Mouse (Mus musculus) neural tube, embryonic 12.5 days (tissue): ENCODE results near the gene Tex22. TPM values are rescaled to one million over a fixed set of nuclear protein-coding genes. Genes with fewer than 3 reads are reported as not detected.

Experiments used
- ATAC-seq: fragments of 200-750 bp; cut with Nextera tagmentation; 2 replicates; pipeline ENCODE4 v1.8.0; 2017; ENCODE audit warnings: low read depth, mild to moderate bottlenecking, moderate TSS enrichment, moderate library complexity; ENCODE audit not compliant: low FRiP score
- H3K27ac ChIP-seq: fragments of 300-500 bp; sonication (generic); 2 replicates; pipeline ENCODE4 v1.5.1; 2016
- H3K27me3 ChIP-seq: fragments of 300-500 bp; sonication (generic); replicated peaks from 2 replicates; pipeline ENCODE4 v1.6.1; 2016; ENCODE audit warnings: mild to moderate bottlenecking
- H3K36me3 ChIP-seq: fragments of 300-500 bp; sonication (generic); 2 replicates; pipeline ENCODE4 v1.6.1; 2016; ENCODE audit warnings: mild to moderate bottlenecking
- H3K4me1 ChIP-seq: fragments of 300-500 bp; sonication (generic); 2 replicates; pipeline ENCODE4 v1.6.1; 2016
- H3K4me2 ChIP-seq: fragments of 300-500 bp; sonication (generic); replicated peaks from 2 replicates; pipeline ENCODE4 v1.6.1; 2016; ENCODE audit warnings: mild to moderate bottlenecking
- H3K4me3 ChIP-seq: fragments of 300-500 bp; sonication (generic); 2 replicates; pipeline ENCODE4 v1.5.1; 2016
- H3K9ac ChIP-seq: fragments of 300-500 bp; sonication (generic); 2 replicates; pipeline ENCODE4 v1.6.1; 2016; ENCODE audit warnings: mild to moderate bottlenecking
- H3K9me3 ChIP-seq: fragments of 300-500 bp; sonication (generic); 2 replicates; pipeline ENCODE4 v1.6.1; 2016; ENCODE audit warnings: mild to moderate bottlenecking
- WGBS: fragments of 180-500 bp; shearing (Covaris S2); methylation state at CpG from one replicate; pipeline ENCODE4 v1.1.7; 2016; 5-methylcytosine and 5-hydroxymethylcytosine counted together
- polyA plus RNA-seq: library from polyadenylated mRNA; unstranded; fragments of >200 nt; fragmentation: Nextera tagmentation; extraction: Ambion mirVana; gene quantifications from 2 replicates; pipeline ENCODE4 v1.2.1, GENCODE M21; 2016

The Tex22 gene
- 0.24 TPM in 1 of 2 replicates, not detected in the other for polyA plus RNA-seq

- WGBS = 3% methylated on average over 32 of the region's 32 CpGs
- H3K36me3 ChIP-seq = peaks cover 26% of the 10 kb centered on the region
- H3K4me1 ChIP-seq = peaks cover 21% of the 10 kb centered on the region
- no peaks in the 10 kb centered on the region for H3K27me3 ChIP-seq
- H3K9ac ChIP-seq = peak within 1 kb of the TSS; percentile 68
- peak within 1 kb of the TSS; percentile 42 for H3K4me3 ChIP-seq
- H3K27ac ChIP-seq = peak within 1 kb of the TSS; percentile 75
- H3K4me2 ChIP-seq = peak within 1 kb of the TSS; percentile 90
- no peaks in the 10 kb centered on the region for H3K9me3 ChIP-seq
- peak; percentile 90 for ATAC-seq
These were observed at the start of gene Tex22 for GRCm38 (mm10) chr12:113074329-113075062. Gene Tex22, plus strand, starts transcription at chr12:113074502.

- no peak for ATAC-seq
- no peak overlapping the region for H3K4me2 ChIP-seq
- H3K9ac ChIP-seq = no peak overlapping the region
- H3K27ac ChIP-seq = no peak overlapping the region
- no peak overlapping the region for H3K4me3 ChIP-seq
- H3K9me3 ChIP-seq = no peaks in the 10 kb centered on the region
- no peaks in the 10 kb centered on the region for H3K27me3 ChIP-seq
- H3K36me3 ChIP-seq = 0 out of 2 replicates have a peak, but pooled peaks cover 5% of the 10 kb centered on the region
- peaks cover 13% of the 10 kb centered on the region; the same call in 1 of the 2 replicates for H3K4me1 ChIP-seq
- WGBS = 93% methylated on average over 1 of the region's 1 CpGs
These were observed 47.7 kb upstream of the Tex22 start for GRCm38 (mm10) chr12:113026557-113026956.

- H3K4me3 ChIP-seq = no peak overlapping the region
- no peak for ATAC-seq
- H3K4me2 ChIP-seq = no peak overlapping the region
- H3K9me3 ChIP-seq = no peaks in the 10 kb centered on the region
- no peak overlapping the region for H3K27ac ChIP-seq
- no peaks in the 10 kb centered on the region for H3K27me3 ChIP-seq
- 0 out of 2 replicates have a peak, but pooled peaks cover 5% of the 10 kb centered on the region for H3K36me3 ChIP-seq
- no peak overlapping the region for H3K9ac ChIP-seq
- 97% methylated on average over 2 of the region's 2 CpGs for WGBS
- peaks cover 20% of the 10 kb centered on the region for H3K4me1 ChIP-seq
These were observed 46.8 kb upstream of the Tex22 start for GRCm38 (mm10) chr12:113027495-113027894.

- Histone ChIP-seq H3K9ac (no peak overlapping the region), H3K27ac (no peak overlapping the region), H3K27me3 (no peaks in the 10 kb centered on the region), H3K4me1 (peaks cover 26% of the 10 kb centered on the region), H3K9me3 (no peaks in the 10 kb centered on the region), H3K36me3 (0 out of 2 replicates have a peak, but pooled peaks cover 5% of the 10 kb centered on the region), H3K4me3 (no peak overlapping the region), H3K4me2 (no peak overlapping the region)
- 48% methylated on average over 5 of the region's 5 CpGs for WGBS
- ATAC-seq = peak; percentile 70
These were observed 46.2 kb upstream of the Tex22 start for GRCm38 (mm10) chr12:113028067-113028466.

GRCm38 (mm10) chr12:113028898-113029297 is 45.4 kb upstream of the Tex22 start:
- no peak for ATAC-seq
- peaks cover 30% of the 10 kb centered on the region for H3K4me1 ChIP-seq

GRCm38 (mm10) chr12:113030046-113030445 is 44.3 kb upstream of the Tex22 start:
- H3K9me3 ChIP-seq = no peaks in the 10 kb centered on the region
- no peaks in the 10 kb centered on the region for H3K27me3 ChIP-seq
- H3K4me2 ChIP-seq = no peak overlapping the region
- H3K4me3 ChIP-seq = no peak overlapping the region
- no peak overlapping the region for H3K27ac ChIP-seq
- H3K36me3 ChIP-seq = 0 out of 2 replicates have a peak, but pooled peaks cover 5% of the 10 kb centered on the region
- ATAC-seq = no peak
- H3K4me1 ChIP-seq = peaks cover 35% of the 10 kb centered on the region
- H3K9ac ChIP-seq = no peak overlapping the region
- WGBS = 75% methylated on average over 4 of the region's 4 CpGs

More at GRCm38 (mm10) chr12:113028898-113029297, 45.4 kb upstream of the Tex22 start:
- Histone ChIP-seq H3K4me2 (no peak overlapping the region), H3K4me3 (no peak overlapping the region), H3K9ac (no peak overlapping the region), H3K27me3 (no peaks in the 10 kb centered on the region), H3K9me3 (no peaks in the 10 kb centered on the region), H3K36me3 (0 out of 2 replicates have a peak, but pooled peaks cover 5% of the 10 kb centered on the region), H3K27ac (no peak overlapping the region)
- 69% methylated on average over 9 of the region's 9 CpGs for WGBS

GRCm38 (mm10) chr12:113030993-113031392 is 43.3 kb upstream of the Tex22 start:
- no peak for ATAC-seq
- 91% methylated on average over 9 of the region's 9 CpGs for WGBS
- Histone ChIP-seq H3K9ac (no peak overlapping the region), H3K4me1 (peaks cover 35% of the 10 kb centered on the region), H3K36me3 (no peaks in the 10 kb centered on the region), H3K9me3 (no peaks in the 10 kb centered on the region), H3K4me3 (no peak overlapping the region), H3K27me3 (no peaks in the 10 kb centered on the region), H3K27ac (no peak overlapping the region; the same call in 1 of the 2 replicates), H3K4me2 (no peak overlapping the region)

GRCm38 (mm10) chr12:113031441-113031840 is 42.9 kb upstream of the Tex22 start:
- ATAC-seq = no peak
- Histone ChIP-seq H3K9me3 (no peaks in the 10 kb centered on the region), H3K27me3 (no peaks in the 10 kb centered on the region), H3K27ac (no peak overlapping the region), H3K4me1 (peaks cover 35% of the 10 kb centered on the region), H3K9ac (no peak overlapping the region), H3K4me3 (no peak overlapping the region), H3K36me3 (no peaks in the 10 kb centered on the region), H3K4me2 (no peak overlapping the region)
- whole genome bisulfite sequencing = 93% methylated on average over 6 of the region's 6 CpGs

GRCm38 (mm10) chr12:113032296-113033250 is 41.7 kb upstream of the Tex22 start:
- WGBS = 72% methylated on average over 11 of the region's 11 CpGs
- H3K9me3 ChIP-seq = no peaks in the 10 kb centered on the region
- no peaks in the 10 kb centered on the region for H3K36me3 ChIP-seq
- no peak overlapping the region for H3K4me3 ChIP-seq
- H3K27ac ChIP-seq = no peak overlapping the region
- H3K27me3 ChIP-seq = no peaks in the 10 kb centered on the region
- peaks cover 35% of the 10 kb centered on the region for H3K4me1 ChIP-seq
- ATAC-seq = peak; percentile 73
- no peak overlapping the region for H3K9ac ChIP-seq
- H3K4me2 ChIP-seq = no peak overlapping the region

GRCm38 (mm10) chr12:113035093-113035492 is 39.2 kb upstream of the Tex22 start:
- Histone ChIP-seq H3K27me3 (no peaks in the 10 kb centered on the region), H3K9ac (no peak overlapping the region), H3K9me3 (no peaks in the 10 kb centered on the region), H3K4me2 (no peak overlapping the region), H3K36me3 (no peaks in the 10 kb centered on the region), H3K4me3 (no peak overlapping the region), H3K4me1 (peaks cover 22% of the 10 kb centered on the region), H3K27ac (no peak overlapping the region)
- WGBS = 92% methylated on average over 2 of the region's 2 CpGs
- no peak for ATAC-seq

GRCm38 (mm10) chr12:113036996-113037395 is 37.3 kb upstream of the Tex22 start:
- Histone ChIP-seq H3K9ac (no peak overlapping the region), H3K27ac (no peak overlapping the region), H3K4me3 (no peak overlapping the region), H3K36me3 (no peaks in the 10 kb centered on the region), H3K9me3 (no peaks in the 10 kb centered on the region), H3K4me2 (no peak overlapping the region), H3K4me1 (peaks cover 24% of the 10 kb centered on the region), H3K27me3 (no peaks in the 10 kb centered on the region)
- WGBS = 94% methylated on average over 4 of the region's 4 CpGs
- no peak for ATAC-seq

- 92% methylated on average over 4 of the region's 4 CpGs for WGBS
- Histone ChIP-seq H3K27ac (no peak overlapping the region), H3K36me3 (no peaks in the 10 kb centered on the region)
These were observed 35.9 kb upstream of the Tex22 start for GRCm38 (mm10) chr12:113038414-113038813.

More at GRCm38 (mm10) chr12:113038414-113038813, 35.9 kb upstream of the Tex22 start:
- Histone ChIP-seq H3K27me3 (no peaks in the 10 kb centered on the region), H3K4me2 (no peak overlapping the region), H3K9ac (no peak overlapping the region), H3K4me3 (no peak overlapping the region), H3K9me3 (no peaks in the 10 kb centered on the region), H3K4me1 (peaks cover 10% of the 10 kb centered on the region; the same call in 1 of the 2 replicates)
- no peak for ATAC-seq
